Mouse (Mus musculus) limb, embryonic 14.5 days (tissue): ENCODE results near the gene Plekha4. TPM values are rescaled to one million over a fixed set of nuclear protein-coding genes. Genes with fewer than 3 reads are reported as not detected.
"Not testable (repeated sequence)": the region's sequence is repeated elsewhere in the genome, so short reads cannot be mapped to it uniquely, and the experiment has no call there.

Experiments used
- ATAC-seq: fragments of 200-750 bp; cut with Nextera tagmentation; 2 replicates; pipeline ENCODE4 v1.8.0; 2017; ENCODE audit warnings: low read depth, moderate number of reproducible peaks, moderate TSS enrichment; ENCODE audit not compliant: low FRiP score
- DNase-seq: peaks from one replicate; pipeline ENCODE4 v3.0.0-alpha.2; 2015; ENCODE audit warnings: low spot score
- H3K27ac ChIP-seq: fragments of 300-500 bp; sonication (generic); replicated peaks from 2 replicates; pipeline ENCODE4 v1.5.1; 2014; ENCODE audit warnings: low read depth, mild to moderate bottlenecking, low read length, moderate library complexity, mixed read lengths
- H3K27me3 ChIP-seq: fragments of 300-500 bp; sonication (generic); 2 replicates; pipeline ENCODE4 v1.6.1; 2014; ENCODE audit warnings: low read length, mixed read lengths; ENCODE audit not compliant: control insufficient read depth, insufficient read depth
- H3K36me3 ChIP-seq: fragments of 300-500 bp; sonication (generic); 2 replicates; pipeline ENCODE4 v1.6.1; 2014; ENCODE audit warnings: mild to moderate bottlenecking, low read length, moderate library complexity, mixed read lengths; ENCODE audit not compliant: control insufficient read depth, insufficient read depth
- H3K4me1 ChIP-seq: fragments of 300-500 bp; sonication (generic); 2 replicates; pipeline ENCODE4 v1.6.1; 2014; ENCODE audit warnings: antibody characterized with exemption, low read length, mixed read lengths; ENCODE audit not compliant: control insufficient read depth, insufficient read depth
- H3K4me2 ChIP-seq: fragments of 300-500 bp; sonication (generic); replicated peaks from 2 replicates; pipeline ENCODE4 v1.6.1; 2014; ENCODE audit warnings: low read depth, mild to moderate bottlenecking, low read length, moderate library complexity; ENCODE audit not compliant: severe bottlenecking
- H3K4me3 ChIP-seq: fragments of 300-500 bp; sonication (generic); replicated peaks from 2 replicates; pipeline ENCODE4 v1.5.1; 2014; ENCODE audit warnings: low read length
- H3K9ac ChIP-seq: fragments of 300-500 bp; sonication (generic); 2 replicates; pipeline ENCODE4 v1.6.1; 2014; ENCODE audit warnings: mild to moderate bottlenecking, low read depth, low read length, moderate library complexity; ENCODE audit not compliant: severe bottlenecking
- H3K9me3 ChIP-seq: fragments of 300-500 bp; sonication (generic); 2 replicates; pipeline ENCODE4 v1.6.1; 2016; ENCODE audit warnings: low read length; ENCODE audit not compliant: control insufficient read depth
- POLR2A ChIP-seq: fragments of 200-500 bp; IDR thresholded peaks from 2 replicates; pipeline ENCODE4 v1.8.0; 2012; ENCODE audit warnings: inconsistent platforms, mild to moderate bottlenecking, moderate library complexity, borderline replicate concordance; ENCODE audit not compliant: insufficient read depth, insufficient read length; ENCODE audit errors: extremely low read depth
- WGBS: fragments of 180-500 bp; shearing (Covaris S2); extraction: QIAGEN DNeasy Blood & Tissue Kit; methylation state at CpG from one replicate; pipeline ENCODE4 v1.1.7; 2014; 5-methylcytosine and 5-hydroxymethylcytosine counted together
- polyA plus RNA-seq, 2 experiments: library from polyadenylated mRNA; depleted of rRNA in 1 of 2; stranded (reverse) in 1 of 2; unstranded in 1 of 2; fragments of >200 nt; fragmentation: Nextera tagmentation in 1 of 2; extraction: Ambion mirVana in 1 of 2; gene quantifications; 2 replicates each; pipeline versions ENCODE4 v1.2.1 to v1.2.3; 2012 to 2014

Plekha4 gene
- polyA plus RNA-seq, 2 experiments: 4.6 to 13.1 TPM

DNA sequence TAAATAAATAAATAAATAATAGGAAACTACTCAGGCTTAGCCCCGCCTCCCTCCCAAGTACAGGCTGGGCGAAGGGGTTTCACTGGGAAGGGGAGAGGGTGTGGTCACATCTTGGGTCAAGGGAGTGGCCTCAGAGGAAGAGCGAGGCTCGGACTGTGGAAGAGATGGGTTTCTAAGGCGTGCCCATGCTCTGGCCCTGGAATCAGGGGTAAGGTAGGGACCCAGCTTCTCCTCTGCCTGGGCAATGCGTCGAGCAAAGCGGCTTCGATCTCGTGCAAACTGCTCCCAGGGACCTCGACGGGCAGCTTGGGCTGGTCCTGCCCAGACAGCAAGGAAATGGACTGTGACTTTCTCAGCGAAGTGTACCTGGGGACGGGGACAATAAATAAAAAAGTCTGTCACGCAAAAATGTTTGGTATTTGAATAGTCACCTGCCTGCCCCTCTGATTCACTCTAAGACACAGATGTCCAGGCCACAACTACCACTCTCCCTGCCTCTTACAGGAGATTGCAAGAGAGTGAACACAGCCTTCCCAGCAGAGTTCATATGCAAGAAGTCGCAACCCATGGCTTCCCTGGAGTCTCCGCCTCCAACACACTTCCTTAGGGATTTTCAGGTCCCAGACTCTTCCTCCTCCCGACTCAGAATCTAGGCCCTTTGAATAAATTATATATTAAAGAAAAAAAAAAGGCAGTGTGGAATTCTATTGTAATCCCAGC, 3.0 kb upstream of the Plekha4 start:
- H3K4me2 ChIP-seq: 0 out of 2 replicates have a peak overlapping the region, but pooled peaks have one; percentile 1
- 66% methylated on average over 18 of the region's 18 CpGs for WGBS
- H3K36me3 ChIP-seq: peaks cover 15% of the 10 kb centered on the region
- H3K27ac ChIP-seq: no peak overlapping the region
- DNase-seq: no peak
- H3K4me3 ChIP-seq: 0 out of 2 replicates have a peak overlapping the region, but pooled peaks have one; percentile 4
- no peak for ATAC-seq
- H3K27me3 ChIP-seq: no peaks in the 10 kb centered on the region
- peak overlapping the region; percentile 32; the same call in 1 of the 2 replicates for H3K9ac ChIP-seq
- peaks cover 16% of the 10 kb centered on the region for H3K4me1 ChIP-seq
- TF ChIP-seq POLR2A: no peak
- H3K9me3 ChIP-seq: no peaks in the 10 kb centered on the region

- H3K4me2 ChIP-seq: peak overlapping the region; percentile 26
- no peak for ATAC-seq
- H3K27ac ChIP-seq: no peak overlapping the region
- no peak for TF ChIP-seq POLR2A
- no peaks in the 10 kb centered on the region for H3K9me3 ChIP-seq
- H3K27me3 ChIP-seq: no peaks in the 10 kb centered on the region
- peak overlapping the region; percentile 32; the same call in 1 of the 2 replicates for H3K9ac ChIP-seq
- 82% methylated on average over 12 of the region's 13 CpGs for WGBS
- peaks cover 15% of the 10 kb centered on the region for H3K36me3 ChIP-seq
- peaks cover 16% of the 10 kb centered on the region for H3K4me1 ChIP-seq
- H3K4me3 ChIP-seq: 0 out of 2 replicates have a peak overlapping the region, but pooled peaks have one; percentile 4
- no peak for DNase-seq
Observed at GRCm38 (mm10) chr7:45523678-45524170, 2.4 kb upstream of the Plekha4 start.

GRCm38 (mm10) chr7:45524841-45525621, 1.1 kb upstream of the Plekha4 start:
- no peaks in the 10 kb centered on the region for H3K27me3 ChIP-seq
- WGBS: 21% methylated on average over 12 of the region's 12 CpGs
- peak overlapping the region; percentile 95; the same call in 1 of the 2 replicates for H3K27ac ChIP-seq
- peak overlapping the region; percentile 79 for H3K4me2 ChIP-seq
- ATAC-seq: no peak
- H3K9me3 ChIP-seq: no peaks in the 10 kb centered on the region
- H3K9ac ChIP-seq: peak overlapping the region; percentile 91
- H3K36me3 ChIP-seq: peaks cover 15% of the 10 kb centered on the region
- no peak for TF ChIP-seq POLR2A
- H3K4me1 ChIP-seq: peaks cover 19% of the 10 kb centered on the region
- H3K4me3 ChIP-seq: peak overlapping the region; percentile 82
- DNase-seq: no peak

DNA sequence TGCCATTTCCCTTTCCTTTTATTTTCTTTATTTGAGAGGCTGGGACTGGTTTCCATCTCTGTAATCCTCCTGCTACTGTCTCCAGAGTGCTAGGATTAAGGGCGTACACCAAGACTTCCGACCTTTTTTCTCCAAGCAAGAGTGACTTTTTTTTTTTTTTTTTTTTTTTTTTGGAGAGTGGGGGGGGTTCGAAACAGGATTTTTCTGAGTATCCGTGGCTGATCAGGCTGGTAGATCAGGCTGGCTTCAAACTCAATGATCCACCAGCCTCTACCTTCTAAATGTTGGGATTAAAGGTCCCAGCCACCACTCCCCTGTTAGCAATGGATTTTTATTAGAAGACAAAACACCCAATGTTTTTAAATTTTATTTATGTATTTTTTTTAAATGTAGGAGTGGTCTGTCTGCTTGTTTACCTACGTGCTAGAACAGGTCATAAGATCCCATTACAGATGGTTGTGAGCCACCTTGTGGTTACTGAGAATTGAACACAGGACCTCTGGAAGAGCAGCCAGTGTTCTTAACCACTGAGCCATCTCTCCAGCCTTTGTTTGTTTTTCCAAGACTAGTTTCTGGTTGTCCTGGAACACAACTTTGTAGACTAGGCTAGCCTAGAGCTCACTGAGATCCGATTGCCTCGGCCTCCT, 467 bp downstream of the Plekha4 start:
- Histone ChIP-seq H3K4me3 (peak overlapping the region; percentile 82), H3K4me1 (peaks cover 21% of the 10 kb centered on the region), H3K9me3 (no peaks in the 10 kb centered on the region), H3K36me3 (peaks cover 15% of the 10 kb centered on the region), H3K4me2 (peak overlapping the region; percentile 79), H3K27ac (peak overlapping the region; percentile 95), H3K9ac (peak overlapping the region; percentile 91), H3K27me3 (no peaks in the 10 kb centered on the region)
- DNase-seq: no peak
- WGBS: 25% methylated on average over 7 of the region's 7 CpGs
- no peak for TF ChIP-seq POLR2A
- ATAC-seq: no peak

DNA sequence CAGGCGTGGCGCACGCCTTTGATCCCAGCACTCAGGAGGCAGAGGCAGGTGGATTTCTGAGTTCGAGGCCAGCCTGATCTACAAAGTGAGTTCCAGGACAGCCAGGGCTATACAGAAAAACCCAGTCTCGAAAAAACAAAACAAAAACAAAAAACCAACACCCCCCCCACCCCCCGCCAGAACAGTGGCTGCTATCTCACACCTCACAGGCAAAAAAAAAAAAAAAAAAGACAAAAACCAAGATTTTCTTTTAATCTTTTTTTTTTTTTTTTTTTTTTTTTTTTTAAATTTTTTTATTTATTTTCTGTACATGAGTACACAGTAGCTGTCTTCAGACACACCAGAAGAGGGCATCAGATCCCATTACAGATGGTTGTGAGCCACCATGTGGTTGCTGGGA, 1.0 kb downstream of the Plekha4 start:
- H3K4me2 ChIP-seq, H3K27me3 ChIP-seq, H3K9ac ChIP-seq, ATAC-seq, H3K4me3 ChIP-seq, H3K27ac ChIP-seq, DNase-seq, H3K9me3 ChIP-seq: not testable (repeated sequence)
- 88% methylated on average over 6 of the region's 6 CpGs for WGBS
- Histone ChIP-seq H3K4me1 (peaks cover 21% of the 10 kb centered on the region), H3K36me3 (peaks cover 15% of the 10 kb centered on the region)
